Mouse (Mus musculus) testis, adult 2 months (tissue): ENCODE measurements at regions not wholly inside any gene's neighbourhood (a gene's known extent, or its start where the extent isn't known, plus 50 kb on each side); places are given as distances from the start of the nearest gene placed in this dataset.

ENCODE experiments used
- H3K27ac ChIP-seq: fragments of 200-500 bp; 2 replicates; pipeline ENCODE4 v1.5.1; 2012; ENCODE audit warnings: low read depth, low read length; ENCODE audit not compliant: control insufficient read depth, insufficient read depth
- H3K27me3 ChIP-seq: fragments of 200-500 bp; 2 replicates; pipeline ENCODE4 v1.6.1; 2012; ENCODE audit warnings: mild to moderate bottlenecking, low read length, moderate library complexity; ENCODE audit not compliant: control insufficient read depth, insufficient read depth
- H3K36me3 ChIP-seq: fragments of 200-500 bp; 2 replicates; pipeline ENCODE4 v1.6.1; 2012; ENCODE audit warnings: mild to moderate bottlenecking, low read length; ENCODE audit not compliant: control insufficient read depth, insufficient read depth
- H3K4me1 ChIP-seq: fragments of 200-500 bp; 2 replicates; pipeline ENCODE4 v1.6.1; 2012; ENCODE audit warnings: low read length; ENCODE audit not compliant: control insufficient read depth, insufficient read depth
- H3K4me3 ChIP-seq: fragments of 200-500 bp; 2 replicates; pipeline ENCODE4 v1.5.1; 2012; ENCODE audit warnings: low read depth, mild to moderate bottlenecking, low read length, moderate library complexity, mixed read lengths; ENCODE audit not compliant: control insufficient read depth
- CTCF ChIP-seq: fragments of 200-500 bp; IDR thresholded peaks from 2 replicates; pipeline ENCODE4 v1.5.1; 2012; ENCODE audit warnings: low read depth, mild to moderate bottlenecking, inconsistent platforms, low read length, moderate library complexity; ENCODE audit not compliant: control insufficient read depth, insufficient read depth, insufficient replicate concordance
- POLR2A ChIP-seq: fragments of 200-500 bp; IDR thresholded peaks from 2 replicates; pipeline ENCODE4 v1.6.1; 2012; ENCODE audit warnings: low read depth, mild to moderate bottlenecking, inconsistent platforms, low read length, moderate library complexity; ENCODE audit not compliant: control insufficient read depth

DNA sequence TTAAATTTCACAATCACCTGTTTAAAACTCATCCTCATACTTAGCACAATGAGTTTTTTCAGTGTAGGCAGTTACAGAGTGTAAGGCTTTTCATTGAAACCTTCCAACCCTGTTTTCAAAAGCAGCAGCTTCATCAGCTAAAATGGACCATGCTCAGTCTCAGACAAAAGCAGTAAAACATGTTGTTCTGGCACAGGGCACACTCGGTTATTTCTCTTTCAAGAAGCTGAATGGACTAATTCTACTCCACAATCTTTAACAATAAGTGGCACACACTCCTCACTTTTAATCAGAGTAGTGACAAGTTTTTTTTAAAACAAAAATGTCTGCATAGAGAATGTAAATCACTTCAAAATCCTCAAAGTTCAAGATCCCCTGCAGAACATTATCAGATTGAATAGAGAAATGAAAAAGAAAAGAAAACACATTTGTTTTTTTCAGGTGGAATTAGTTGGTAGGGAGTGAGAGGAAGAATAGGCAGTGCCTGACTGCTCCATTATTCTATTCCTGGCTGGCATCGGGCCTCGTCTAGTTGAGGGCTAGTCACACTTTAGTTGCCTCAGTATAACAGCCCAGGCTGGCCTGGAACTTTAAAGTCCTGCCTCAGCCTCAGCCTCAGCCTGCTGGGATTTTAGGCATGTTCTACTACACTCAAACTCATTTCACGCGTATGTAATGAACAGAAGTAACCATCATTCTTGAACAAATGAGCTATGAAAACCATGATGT, 128.2 kb upstream of the Cp start:
- Histone ChIP-seq H3K27ac (no peak overlapping the region), H3K36me3 (no peaks in the 10 kb centered on the region), H3K4me3 (no peak overlapping the region), H3K27me3 (no peaks in the 10 kb centered on the region), H3K4me1 (no peaks in the 10 kb centered on the region)
- TF ChIP-seq CTCF (no peak), POLR2A (no peak)

GRCm38 (mm10) chr3:19829752-19830151, 127.1 kb upstream of the Cp start:
- Histone ChIP-seq H3K27ac (no peak overlapping the region), H3K4me1 (no peaks in the 10 kb centered on the region), H3K4me3 (no peak overlapping the region), H3K36me3 (no peaks in the 10 kb centered on the region), H3K27me3 (no peaks in the 10 kb centered on the region)
- no peak for TF ChIP-seq CTCF
- TF ChIP-seq POLR2A = no peak

GRCm38 (mm10) chr3:19848031-19848735, 108.7 kb upstream of the Cp start:
- TF ChIP-seq CTCF = no peak
- TF ChIP-seq POLR2A = no peak
- no peaks in the 10 kb centered on the region for H3K4me1 ChIP-seq
- no peaks in the 10 kb centered on the region for H3K27me3 ChIP-seq

DNA sequence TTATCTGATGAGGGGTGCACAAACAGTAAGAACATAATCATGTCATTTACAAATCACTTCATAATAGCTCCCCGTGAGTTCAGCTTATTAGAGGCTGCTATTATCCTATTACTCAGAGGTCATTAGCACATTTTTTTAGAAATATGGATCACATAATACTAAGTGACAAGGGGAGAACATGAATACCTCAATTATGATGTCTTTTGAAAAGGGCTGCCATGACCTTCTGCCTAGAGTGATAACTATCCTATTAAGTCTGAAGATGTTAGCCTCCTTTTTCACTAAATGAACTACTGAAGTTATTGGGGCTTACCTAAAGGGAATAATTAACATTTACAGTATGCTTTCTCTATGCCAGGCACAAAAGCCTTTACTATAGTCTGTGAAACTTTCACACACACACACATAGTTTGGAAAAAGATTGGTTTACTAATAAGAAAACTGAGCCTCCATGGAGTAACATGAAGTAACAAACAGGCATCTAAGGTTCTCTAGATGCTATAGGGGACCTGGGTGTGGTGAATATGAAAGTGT, 108.1 kb upstream of the Cp start:
- no peak overlapping the region for H3K4me3 ChIP-seq
- TF ChIP-seq POLR2A (no peak), CTCF (no peak)
- H3K27ac ChIP-seq = no peak overlapping the region
- no peaks in the 10 kb centered on the region for H3K36me3 ChIP-seq
- no peaks in the 10 kb centered on the region for H3K4me1 ChIP-seq
- H3K27me3 ChIP-seq = no peaks in the 10 kb centered on the region

More at GRCm38 (mm10) chr3:19848031-19848735, 108.7 kb upstream of the Cp start:
- no peaks in the 10 kb centered on the region for H3K36me3 ChIP-seq
- H3K4me3 ChIP-seq = no peak overlapping the region
- no peak overlapping the region for H3K27ac ChIP-seq

- no peak for TF ChIP-seq CTCF
- TF ChIP-seq POLR2A = no peak
- H3K4me3 ChIP-seq = no peak overlapping the region
- H3K27ac ChIP-seq = no peak overlapping the region
- H3K4me1 ChIP-seq = no peaks in the 10 kb centered on the region
- no peaks in the 10 kb centered on the region for H3K27me3 ChIP-seq
- no peaks in the 10 kb centered on the region for H3K36me3 ChIP-seq
Observed at GRCm38 (mm10) chr3:19882623-19883022, 74.2 kb upstream of the Cp start.

- no peak for TF ChIP-seq POLR2A
- no peak for TF ChIP-seq CTCF
- Histone ChIP-seq H3K4me3 (no peak overlapping the region), H3K27me3 (no peaks in the 10 kb centered on the region), H3K27ac (no peak overlapping the region), H3K36me3 (no peaks in the 10 kb centered on the region), H3K4me1 (no peaks in the 10 kb centered on the region)
Observed at GRCm38 (mm10) chr3:19888405-19888804, 68.4 kb upstream of the Cp start.

- Histone ChIP-seq H3K36me3 (no peaks in the 10 kb centered on the region), H3K27ac (no peak overlapping the region), H3K4me3 (peak overlapping the region; percentile 86), H3K27me3 (no peaks in the 10 kb centered on the region), H3K4me1 (peaks cover 2% of the 10 kb centered on the region; the same call in 1 of the 2 replicates)
- TF ChIP-seq CTCF (no peak), POLR2A (no peak)
Observed at GRCm38 (mm10) chr3:19894258-19894629, 62.6 kb upstream of the Cp start.
